Mouse (Mus musculus) MEL (cell line): ENCODE measurements at regions not wholly inside any gene's neighbourhood (a gene's known extent, or its start where the extent isn't known, plus 50 kb on each side); places are given as distances from the start of the nearest gene placed in this dataset.

Experiments
- DNase-seq: peaks from one replicate; pipeline ENCODE4 v3.0.0; 2011; ENCODE audit warnings: low read depth, low spot score
- H3K27ac ChIP-seq: 2 replicates; pipeline ENCODE4 v1.5.1; 2012; ENCODE audit warnings: low read depth, mild to moderate bottlenecking, control low read depth, low read length, moderate library complexity; ENCODE audit not compliant: control insufficient read depth
- H3K27me3 ChIP-seq, 2 experiments: fragments of 150-350 bp in 1 of 2; sonication (generic) in 1 of 2; 2 replicates each; pipeline ENCODE4 v1.6.1; 2012; ENCODE audit warnings: low read length in 2 of 2, mild to moderate bottlenecking in 2 of 2, improper control_type of control experiment in 1 of 2, moderate library complexity in 1 of 2; ENCODE audit not compliant: insufficient read depth in 2 of 2, control insufficient read depth in 1 of 2
- H3K36me3 ChIP-seq, 2 experiments: 2 replicates each; pipeline ENCODE4 v1.6.1; 2012 to 2014; ENCODE audit warnings: low read length in 2 of 2, improper control_type of control experiment in 1 of 2, inconsistent platforms in 1 of 2, mild to moderate bottlenecking in 1 of 2; ENCODE audit not compliant: insufficient read depth in 2 of 2, control insufficient read depth in 1 of 2
- H3K4me1 ChIP-seq, 2 experiments: fragments of 150-350 bp in 1 of 2; sonication (generic) in 1 of 2; 2 replicates each; pipeline ENCODE4 v1.6.1; 2012; ENCODE audit warnings: low read length in 2 of 2, improper control_type of control experiment in 1 of 2, mild to moderate bottlenecking in 1 of 2; ENCODE audit not compliant: insufficient read depth in 2 of 2, control insufficient read depth in 1 of 2
- H3K4me3 ChIP-seq, 2 experiments: fragments of 150-350 bp in 1 of 2; sonication (generic) in 1 of 2; 2 replicates each; pipeline ENCODE4 v1.5.1; 2012; ENCODE audit warnings: low read depth in 2 of 2, low read length in 2 of 2, mild to moderate bottlenecking in 2 of 2, moderate library complexity in 2 of 2, control low read depth in 1 of 2, improper control_type of control experiment in 1 of 2; ENCODE audit not compliant: control insufficient read depth in 1 of 2, insufficient read depth in 1 of 2
- H3K79me2 ChIP-seq: 2 replicates; pipeline ENCODE4 v1.6.1; 2012; ENCODE audit warnings: mild to moderate bottlenecking, low read length, moderate library complexity; ENCODE audit not compliant: control insufficient read depth, poor library complexity, insufficient read depth
- H3K9ac ChIP-seq: 2 replicates; pipeline ENCODE4 v1.6.1; 2012; ENCODE audit warnings: low read depth, mild to moderate bottlenecking, control low read depth, low read length, moderate library complexity; ENCODE audit not compliant: control insufficient read depth, poor library complexity, severe bottlenecking
- H3K9me3 ChIP-seq: fragments of 150-350 bp; sonication (generic); replicated peaks from 2 replicates; pipeline ENCODE4 v1.6.1; 2012; ENCODE audit warnings: mild to moderate bottlenecking, low read length, improper control_type of control experiment, moderate library complexity; ENCODE audit not compliant: insufficient read depth
- BHLHE40 ChIP-seq: IDR thresholded peaks from 2 replicates; pipeline ENCODE4 v1.6.1; 2012; ENCODE audit warnings: low read depth, mild to moderate bottlenecking, inconsistent platforms, low read length, improper control_type of control experiment, borderline replicate concordance
- CHD1 ChIP-seq: IDR thresholded peaks from 2 replicates; pipeline ENCODE4 v1.6.1; 2012; ENCODE audit warnings: low read depth, mild to moderate bottlenecking, inconsistent platforms, low read length, improper control_type of control experiment
- CHD2 ChIP-seq: IDR thresholded peaks from 2 replicates; pipeline ENCODE4 v1.6.1; 2011; ENCODE audit warnings: low read length, improper control_type of control experiment
- E2F4 ChIP-seq: IDR thresholded peaks from 2 replicates; pipeline ENCODE4 v1.6.1; 2011; ENCODE audit warnings: low read depth, low read length, improper control_type of control experiment, borderline replicate concordance
- ELF1 ChIP-seq: IDR thresholded peaks from 2 replicates; pipeline ENCODE4 v1.6.1; 2014; ENCODE audit warnings: low read depth, mild to moderate bottlenecking, inconsistent platforms, low read length, improper control_type of control experiment, moderate library complexity
- EP300 ChIP-seq, 2 experiments: IDR thresholded peaks; 2 replicates each; pipeline ENCODE4 v1.6.1; 2011; ENCODE audit warnings: improper control_type of control experiment in 2 of 2, low read length in 2 of 2, low read depth in 1 of 2, mild to moderate bottlenecking in 1 of 2
- ETS1 ChIP-seq: IDR thresholded peaks from 2 replicates; pipeline ENCODE4 v1.6.1; 2012; ENCODE audit warnings: low read depth, mild to moderate bottlenecking, inconsistent platforms, low read length, improper control_type of control experiment, moderate library complexity
- GABPA ChIP-seq: IDR thresholded peaks from 2 replicates; pipeline ENCODE4 v1.6.1; 2012; ENCODE audit warnings: low read depth, mild to moderate bottlenecking, inconsistent platforms, low read length, improper control_type of control experiment, moderate library complexity
- GATA1 ChIP-seq: IDR thresholded peaks from 2 replicates; pipeline ENCODE4 v1.6.1; 2011; ENCODE audit warnings: low read depth, low read length, improper control_type of control experiment
- KAT2A ChIP-seq: conservative IDR thresholded peaks from 2 replicates; pipeline ENCODE4 v1.6.1; 2012; ENCODE audit warnings: low read depth, low read length, improper control_type of control experiment, inconsistent platforms
- MAX ChIP-seq: IDR thresholded peaks from 2 replicates; pipeline ENCODE4 v1.6.1; 2011; ENCODE audit warnings: low read length, improper control_type of control experiment
- MAZ ChIP-seq: IDR thresholded peaks from 2 replicates; pipeline ENCODE4 v1.6.1; 2012; ENCODE audit warnings: low read depth, mild to moderate bottlenecking, inconsistent platforms, low read length, improper control_type of control experiment
- MEF2A ChIP-seq: IDR thresholded peaks from 2 replicates; pipeline ENCODE4 v1.6.1; 2014; ENCODE audit warnings: low read depth, mild to moderate bottlenecking, inconsistent platforms, low read length, improper control_type of control experiment; ENCODE audit not compliant: poor library complexity, insufficient replicate concordance, severe bottlenecking; ENCODE audit errors: extremely low read depth
- MYB ChIP-seq: IDR thresholded peaks from 2 replicates; pipeline ENCODE4 v1.6.1; 2011; ENCODE audit warnings: mild to moderate bottlenecking, low read depth, low read length, improper control_type of control experiment
- MYC ChIP-seq: IDR thresholded peaks from 2 replicates; pipeline ENCODE4 v1.6.1; 2011; ENCODE audit warnings: low read depth, mild to moderate bottlenecking, low read length, improper control_type of control experiment, moderate library complexity
- NELFE ChIP-seq: IDR thresholded peaks from 2 replicates; pipeline ENCODE4 v1.6.1; 2011; ENCODE audit warnings: low read depth, low read length, improper control_type of control experiment
- POLR2AphosphoS2 ChIP-seq: IDR thresholded peaks from 2 replicates; pipeline ENCODE4 v1.6.1; 2011; ENCODE audit warnings: low read length, improper control_type of control experiment
- RCOR1 ChIP-seq: IDR thresholded peaks from 2 replicates; pipeline ENCODE4 v1.6.1; 2012; ENCODE audit warnings: low read depth, mild to moderate bottlenecking, inconsistent platforms, low read length, improper control_type of control experiment
- TCF12 ChIP-seq: IDR thresholded peaks from 2 replicates; pipeline ENCODE4 v1.6.1; 2014; ENCODE audit warnings: low read depth, mild to moderate bottlenecking, inconsistent platforms, low read length, improper control_type of control experiment, moderate library complexity
- UBTF ChIP-seq: IDR thresholded peaks from 2 replicates; pipeline ENCODE4 v1.6.1; 2012; ENCODE audit warnings: low read depth, mild to moderate bottlenecking, inconsistent platforms, low read length, improper control_type of control experiment, moderate library complexity, borderline replicate concordance; ENCODE audit not compliant: insufficient read depth
- ZC3H11A ChIP-seq: IDR thresholded peaks from 2 replicates; pipeline ENCODE4 v1.6.1; 2012; ENCODE audit warnings: low read depth, mild to moderate bottlenecking, inconsistent platforms, low read length, improper control_type of control experiment
- ZMIZ1 ChIP-seq: IDR thresholded peaks from 2 replicates; pipeline ENCODE4 v1.6.1; 2012; ENCODE audit warnings: low read depth, mild to moderate bottlenecking, inconsistent platforms, low read length, improper control_type of control experiment, moderate library complexity

GRCm38 (mm10) chr11:117043524-117043923 is 71.4 kb upstream of the Sec14l1 start (continued):
- TF ChIP-seq ZMIZ1 (no peak), MYB (no peak), MEF2A (no peak), E2F4 (no peak), RCOR1 (no peak), CHD1 (no peak), GABPA (no peak)

GRCm38 (mm10) chr11:117044731-117045130 is 70.2 kb upstream of the Sec14l1 start:
- Histone ChIP-seq H3K36me3 (peaks cover 0 to 3% of the 10 kb centered on the region in 2 experiments; a peak in 1 of 4 replicates), H3K27ac (no peak overlapping the region)
- TF ChIP-seq BHLHE40 = no peak
- no peak for TF ChIP-seq GATA1
- TF ChIP-seq UBTF = no peak
- TF ChIP-seq ETS1 = no peak
- TF ChIP-seq EP300 (IDR thresholded peaks at IDR 0.05; ENCODE audit: low read depth in 1 of 2, low read length in 2 of 2) = no peak
- TF ChIP-seq MYC = no peak
- no peak for TF ChIP-seq ZC3H11A
- TF ChIP-seq ELF1 = no peak
- TF ChIP-seq POLR2AphosphoS2 = no peak
- no peak for TF ChIP-seq ZMIZ1
- no peak for TF ChIP-seq MAX
- no peak for TF ChIP-seq RCOR1
- no peak for TF ChIP-seq CHD2
- no peak for TF ChIP-seq KAT2A
- TF ChIP-seq TCF12 = no peak
- no peak for TF ChIP-seq MAZ
- TF ChIP-seq NELFE = no peak

More at GRCm38 (mm10) chr11:117044731-117045130, 70.2 kb upstream of the Sec14l1 start:
- no peaks in the 10 kb centered on the region; a peak in 1 of 4 replicates for H3K27me3 ChIP-seq
- no peak for DNase-seq
- H3K9me3 ChIP-seq = no peaks in the 10 kb centered on the region
- H3K4me3 ChIP-seq = no peak overlapping the region
- H3K79me2 ChIP-seq = no peaks in the 10 kb centered on the region
- no peak overlapping the region for H3K9ac ChIP-seq
- 0 out of 4 replicates have a peak, but pooled peaks cover 0 to 3% of the 10 kb centered on the region in 2 experiments for H3K4me1 ChIP-seq
